Mouse (Mus musculus): ENCODE results near the gene Rer1. TPM values are rescaled to one million over a fixed set of nuclear protein-coding genes. Genes with fewer than 3 reads are reported as not detected.

Rer1 gene
- polyA plus RNA-seq, 1 experiment: 115 TPM

Other genes with a start within 250 kb of the Rer1 start
- gene Ttc34, start 248.9 kb downstream of the Rer1 start, polyA plus RNA-seq (2012; rRNA removed): 0.92 and 1.3 TPM in 2 replicates
- 0.32 and 0.56 TPM in 2 replicates for gene Mmel1, start 216.8 kb downstream of the Rer1 start, polyA plus RNA-seq (2012; rRNA removed)
- 54.8 and 120 TPM in 2 replicates for gene Fam213b, start 187.2 kb downstream of the Rer1 start, polyA plus RNA-seq (2012; rRNA removed)
- gene Tnfrsf14, start 157.8 kb downstream of the Rer1 start, polyA plus RNA-seq (2012; rRNA removed): 16.2 and 18.6 TPM in 2 replicates
- gene Hes5, start 125.5 kb downstream of the Rer1 start, polyA plus RNA-seq (2012; rRNA removed): 0.32 and 0.69 TPM in 2 replicates
- 33.1 and 36.1 TPM in 2 replicates for gene Pank4, start 122.3 kb downstream of the Rer1 start, polyA plus RNA-seq (2012; rRNA removed)
- 7.8 and 10.8 TPM in 2 replicates for gene Plch2, start 29.6 kb downstream of the Rer1 start, polyA plus RNA-seq (2012; rRNA removed)
- 17.1 and 20.4 TPM in 2 replicates for gene Pex10, start 19.4 kb downstream of the Rer1 start, polyA plus RNA-seq (2012; rRNA removed)
- 7.7 and 10.2 TPM in 2 replicates for gene Morn1, start 195 bp upstream of the Rer1 start, polyA plus RNA-seq (2012; rRNA removed)
- 61.5 and 79.7 TPM in 2 replicates for gene Ski, start 136.2 kb upstream of the Rer1 start, polyA plus RNA-seq (2012; rRNA removed)
- gene Faap20, start 163.4 kb upstream of the Rer1 start, polyA plus RNA-seq (2012; rRNA removed): 49.1 and 78.4 TPM in 2 replicates